Comparison of ENCODE assay signal across 9 mouse cellular contexts in the genomic region with DNA sequence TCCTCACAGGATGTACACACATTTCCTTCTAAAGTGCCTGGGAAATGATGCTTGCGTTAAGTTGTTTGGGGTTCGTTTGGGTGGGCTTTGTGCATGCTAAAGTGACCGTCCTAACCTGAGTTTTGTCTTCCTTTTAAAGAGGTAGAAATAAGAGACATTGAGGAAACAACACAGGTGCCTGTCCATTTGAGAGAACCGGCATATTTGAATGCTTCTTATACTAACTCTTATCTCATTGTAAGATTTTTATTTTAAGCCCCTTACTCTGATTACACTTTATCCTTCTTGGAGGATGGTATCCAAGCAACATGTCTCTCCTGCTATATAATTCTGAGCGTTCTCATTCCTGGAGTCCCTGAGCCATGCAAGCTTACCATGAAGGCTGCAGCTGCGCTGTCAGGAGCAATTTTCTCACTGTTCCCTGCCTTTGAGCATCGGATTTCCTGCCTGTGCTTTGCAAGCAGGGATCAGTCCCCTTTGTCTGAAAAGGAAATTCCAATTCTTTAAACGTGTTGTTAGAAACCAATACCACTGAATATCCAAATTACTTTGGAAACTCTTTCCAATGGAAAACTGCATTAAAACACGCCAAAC. TPM values are rescaled to one million over a fixed set of nuclear protein-coding genes. Genes with fewer than 3 reads are reported as not detected.
A peak's percentile ranks its signal among the peaks of the same experiment; 100 is the strongest.
DNase-seq lines count a peak whose midpoint lies in the region; ATAC-seq and TF ChIP-seq lines count a peak whose summit lies in the region.
"Had no signal": no experiment of that assay in that cellular context is flagged by ENCODE, and none has a peak within 500 bp of the region (broad histone marks: within the 10 kb centered on the region; RNA-seq: fewer than 3 reads in every experiment).

No protein-coding gene starts in this region.

- peaks cover 31% of the 10 kb centered on the region for H3K4me1 ChIP-seq in heart, embryonic 10.5 days
- peaks cover 8 to 10% of the 10 kb centered on the region in 2 experiments for H3K4me1 ChIP-seq in ES-E14 (ENCODE audit: control insufficient read depth in 2 of 2, insufficient read depth in 2 of 2, low read length in 2 of 2, poor library complexity in 1 of 2)
- H3K4me1 ChIP-seq in heart, postnatal 0 days (ENCODE audit: control insufficient read depth, insufficient read depth), result peaks cover 11% of the 10 kb centered on the region
- H3K4me1 ChIP-seq in midbrain, embryonic 10.5 days, result peaks cover 50% of the 10 kb centered on the region

- DNase-seq in heart, embryonic 10.5 days (ENCODE audit: low spot score), result no peak
- no peak for DNase-seq in heart, adult 8-10 months (ENCODE audit: low spot score)
- DNase-seq in ES-E14 (ENCODE audit: low read depth, low spot score), result no peak
- no peak for DNase-seq in heart, postnatal 0 days (ENCODE audit: low spot score)
- DNase-seq in midbrain, embryonic 10.5 days (ENCODE audit: low spot score), result peak; percentile 70
- DNase-seq in thymus, postnatal 10 days (ENCODE audit: low spot score in 2 of 2), result no peak
- no peak for DNase-seq in ovary, adult 18-20 months (ENCODE audit: low spot score)
- DNase-seq in cerebellum, adult 8-10 months, result no peak
- DNase-seq: cerebellum, adult 2 months had no signal

- WGBS in heart, embryonic 10.5 days, result 12% methylated on average over 9 of the region's 9 CpGs
- WGBS in heart, postnatal 0 days, result 23% methylated on average over 9 of the region's 9 CpGs
- 8% methylated on average over 9 of the region's 9 CpGs for WGBS in midbrain, embryonic 10.5 days

- TF ChIP-seq EP300 in heart, postnatal 0 days (IDR thresholded peaks at IDR 0.05; ENCODE audit: low read depth), result no peak

- H3K4me3 ChIP-seq in heart, embryonic 10.5 days, result peak overlapping the region; percentile 41
- H3K4me3 ChIP-seq in ES-E14 (ENCODE audit: insufficient read depth in 1 of 2, low read depth in 1 of 2, low read length in 2 of 2, poor library complexity in 1 of 2, severe bottlenecking in 1 of 2), result peak overlapping the region; percentile 47 to 50
- no peak overlapping the region for H3K4me3 ChIP-seq in heart, postnatal 0 days (ENCODE audit: low read depth, low read length)
- peak overlapping the region; percentile 39 for H3K4me3 ChIP-seq in midbrain, embryonic 10.5 days

- H3K27me3 ChIP-seq in heart, embryonic 10.5 days (ENCODE audit: insufficient read depth, poor library complexity, severe bottlenecking), result no peaks in the 10 kb centered on the region
- H3K27me3 ChIP-seq in heart, postnatal 0 days (ENCODE audit: control insufficient read depth, insufficient read depth, low read length), result no peaks in the 10 kb centered on the region
- peaks cover 21% of the 10 kb centered on the region; the same call in 1 of the 2 replicates for H3K27me3 ChIP-seq in midbrain, embryonic 10.5 days (ENCODE audit: low read depth, poor library complexity, severe bottlenecking)

- H3K36me3 ChIP-seq in heart, embryonic 10.5 days, result 0 out of 2 replicates have a peak, but pooled peaks cover 4% of the 10 kb centered on the region
- H3K36me3 ChIP-seq in ES-E14 (ENCODE audit: control insufficient read depth, insufficient read depth, low read length, poor library complexity, severe bottlenecking), result no peaks in the 10 kb centered on the region
- H3K36me3 ChIP-seq in heart, postnatal 0 days (replicated peaks; ENCODE audit: control insufficient read depth, insufficient read depth, low read length), result no peaks in the 10 kb centered on the region
- H3K36me3 ChIP-seq in midbrain, embryonic 10.5 days, result peaks cover 2% of the 10 kb centered on the region; the same call in 1 of the 2 replicates

- ATAC-seq in heart, postnatal 0 days (ENCODE audit: insufficient read depth, low read depth), result no peak; the same call in 1 of the 2 replicates

- H3K27ac ChIP-seq in heart, embryonic 10.5 days, result peak overlapping the region; percentile 70; the same call in 1 of the 2 replicates
- peak overlapping the region; percentile 96 for H3K27ac ChIP-seq in ES-E14 (ENCODE audit: insufficient read depth, low read depth, low read length, poor library complexity, severe bottlenecking)
- peak overlapping the region; percentile 84 for H3K27ac ChIP-seq in heart, postnatal 0 days (ENCODE audit: low read depth)
- H3K27ac ChIP-seq in midbrain, embryonic 10.5 days (replicated peaks), result peak overlapping the region; percentile 85

- H3K9me3 ChIP-seq in heart, embryonic 10.5 days, result no peaks in the 10 kb centered on the region
- no peaks in the 10 kb centered on the region for H3K9me3 ChIP-seq in ES-E14 (ENCODE audit: control insufficient read depth, insufficient read depth, low read depth, low read length)
- no peaks in the 10 kb centered on the region for H3K9me3 ChIP-seq in heart, postnatal 0 days (replicated peaks; ENCODE audit: control insufficient read depth, low read length)
- H3K9me3 ChIP-seq in midbrain, embryonic 10.5 days (replicated peaks), result no peaks in the 10 kb centered on the region

- in situ Hi-C loops in ES-E14 (cut with MboI; ENCODE audit: low sequenced_read_pairs in 2 of 2, unreplicated experiment in 2 of 2), result no loop called here

- H3K4me2 ChIP-seq in heart, postnatal 0 days (ENCODE audit: low read depth, low read length), result peak overlapping the region; percentile 23

- no peak for TF ChIP-seq CTCF in heart, postnatal 0 days (IDR thresholded peaks at IDR 0.05; ENCODE audit: low read depth)

- peak overlapping the region; percentile 49 for H3K9ac ChIP-seq in ES-E14 (ENCODE audit: insufficient read depth, low read depth, low read length, poor library complexity, severe bottlenecking)
- H3K9ac ChIP-seq in heart, postnatal 0 days (replicated peaks; ENCODE audit: low read depth, low read length), result no peak overlapping the region

TF ChIP-seq in ES-E14, 5 proteins besides CTCF, POLR2A, EP300 and RAD21:
- TF ChIP-seq HCFC1 (IDR thresholded peaks at IDR 0.05; ENCODE audit: borderline replicate concordance, insufficient read depth, low read length), result no peak
- no peak for TF ChIP-seq ZC3H11A (IDR thresholded peaks at IDR 0.05; ENCODE audit: borderline replicate concordance, low read depth, low read length)
- no peak for TF ChIP-seq ZNF384 (IDR thresholded peaks at IDR 0.05; ENCODE audit: low read depth, low read length)
- TF ChIP-seq CHD2 (IDR thresholded peaks at IDR 0.05; ENCODE audit: low read depth, low read length), result no peak
- no peak for TF ChIP-seq MAFK (IDR thresholded peaks at IDR 0.05; ENCODE audit: insufficient read depth, low read depth, low read length)

RNA-seq across cellular contexts. Expression of gene Hspa8, which starts 16.3 kb away (rescaled TPM):
- 2,804 and 3,368 TPM in 2 replicates for polyA plus RNA-seq in heart, embryonic 10.5 days (2016; fragmentation: Nextera tagmentation; extraction: Ambion mirVana)
- total RNA-seq in heart, adult 8-10 months (2022), result 1,000 to 10,000 TPM; 1,176 to 1,889 (median 1,438) TPM
- total RNA-seq in ES-E14 (2012; rRNA removed), result 3,361 and 3,988 TPM in 2 replicates
- total RNA-seq in heart, postnatal 0 days (2014; rRNA removed; ENCODE audit: low replicate concordance), result 2,627 and 2,715 TPM in 2 replicates
- polyA plus RNA-seq in heart, postnatal 0 days (2015; fragmentation: Nextera tagmentation; extraction: Ambion mirVana), result 1,298 and 1,386 TPM in 2 replicates
- 3,165 and 3,904 TPM in 2 replicates for polyA plus RNA-seq in midbrain, embryonic 10.5 days (2016; fragmentation: Nextera tagmentation; extraction: Ambion mirVana)
